Mouse (Mus musculus): ENCODE results near the gene Nfat5. TPM values are rescaled to one million over a fixed set of nuclear protein-coding genes. Genes with fewer than 3 reads are reported as not detected.

The Nfat5 gene
- polyA plus RNA-seq, 1 experiment from 2014 or later: 23.5 TPM

- H3K4me2 ChIP-seq: peak within 1 kb of the TSS; percentile 68
- H3K4me3 ChIP-seq: peak within 1 kb of the TSS; percentile 41
- WGBS: 10% methylated on average over 22 of the region's 22 CpGs
- no peaks in the 10 kb centered on the region for H3K27me3 ChIP-seq
- peak within 1 kb of the TSS; percentile 73 for H3K27ac ChIP-seq
- H3K4me1 ChIP-seq: peaks cover 46% of the 10 kb centered on the region
- peak within 1 kb of the TSS; percentile 62 for H3K9ac ChIP-seq
- no peaks in the 10 kb centered on the region for H3K9me3 ChIP-seq
- H3K36me3 ChIP-seq: 0 out of 2 replicates have a peak, but pooled peaks cover 1% of the 10 kb centered on the region
- ATAC-seq (ENCODE audit: insufficient number of reproducible peaks, insufficient read depth, low FRiP score, low TSS enrichment, low read depth): peak; percentile 93
These were observed 109.9 kb downstream of the Nfat5 start, which contains the start of gene Nqo1 for GRCm38 (mm10) chr8:107403038-107403781. Gene Nqo1, minus strand, starts transcription at chr8:107403206.

GRCm38 (mm10) chr8:107404057-107404456, 110.8 kb downstream of the Nfat5 start:
- Histone ChIP-seq H3K27me3 (no peaks in the 10 kb centered on the region), H3K36me3 (peaks cover 6% of the 10 kb centered on the region), H3K4me3 (no peak overlapping the region), H3K9me3 (no peaks in the 10 kb centered on the region), H3K4me1 (peaks cover 42% of the 10 kb centered on the region), H3K9ac (no peak overlapping the region), H3K4me2 (peak overlapping the region; percentile 68; the same call in 1 of the 2 replicates), H3K27ac (no peak overlapping the region; the same call in 1 of the 2 replicates)
- 74% methylated on average over 4 of the region's 4 CpGs for WGBS
- ATAC-seq (ENCODE audit: insufficient number of reproducible peaks, insufficient read depth, low FRiP score, low TSS enrichment, low read depth): no peak

GRCm38 (mm10) chr8:107405935-107406334, 112.7 kb downstream of the Nfat5 start:
- Histone ChIP-seq H3K9ac (no peak overlapping the region), H3K36me3 (peaks cover 25% of the 10 kb centered on the region), H3K27ac (no peak overlapping the region), H3K4me1 (peaks cover 34% of the 10 kb centered on the region), H3K4me3 (no peak overlapping the region), H3K4me2 (no peak overlapping the region), H3K27me3 (no peaks in the 10 kb centered on the region), H3K9me3 (no peaks in the 10 kb centered on the region)
- WGBS: 61% methylated on average over 3 of the region's 3 CpGs
- no peak for ATAC-seq (ENCODE audit: insufficient number of reproducible peaks, insufficient read depth, low FRiP score, low TSS enrichment, low read depth)

- Histone ChIP-seq H3K9ac (no peak overlapping the region), H3K27ac (no peak overlapping the region), H3K4me2 (no peak overlapping the region), H3K4me3 (no peak overlapping the region), H3K27me3 (no peaks in the 10 kb centered on the region), H3K36me3 (peaks cover 80% of the 10 kb centered on the region), H3K9me3 (no peaks in the 10 kb centered on the region), H3K4me1 (no peaks in the 10 kb centered on the region)
- WGBS: 68% methylated on average over 4 of the region's 4 CpGs
- no peak for ATAC-seq (ENCODE audit: insufficient number of reproducible peaks, insufficient read depth, low FRiP score, low TSS enrichment, low read depth)
These were observed 118.1 kb downstream of the Nfat5 start for GRCm38 (mm10) chr8:107411391-107411790.

- Histone ChIP-seq H3K36me3 (peaks cover 90% of the 10 kb centered on the region), H3K27me3 (no peaks in the 10 kb centered on the region), H3K4me1 (no peaks in the 10 kb centered on the region), H3K27ac (no peak overlapping the region), H3K9me3 (no peaks in the 10 kb centered on the region), H3K4me3 (no peak overlapping the region), H3K4me2 (no peak overlapping the region), H3K9ac (no peak overlapping the region)
- 79% methylated on average over 8 of the region's 8 CpGs for WGBS
- no peak for ATAC-seq (ENCODE audit: insufficient number of reproducible peaks, insufficient read depth, low FRiP score, low TSS enrichment, low read depth)
These were observed 119.3 kb downstream of the Nfat5 start for GRCm38 (mm10) chr8:107412552-107412951.

GRCm38 (mm10) chr8:107413881-107414280, 120.6 kb downstream of the Nfat5 start:
- H3K4me1 ChIP-seq: no peaks in the 10 kb centered on the region
- peak overlapping the region; percentile 11; the same call in 1 of the 2 replicates for H3K9ac ChIP-seq
- no peak for ATAC-seq (ENCODE audit: insufficient number of reproducible peaks, insufficient read depth, low FRiP score, low TSS enrichment, low read depth)
- H3K4me2 ChIP-seq: no peak overlapping the region
- H3K27ac ChIP-seq: no peak overlapping the region
- H3K4me3 ChIP-seq: no peak overlapping the region
- H3K9me3 ChIP-seq: no peaks in the 10 kb centered on the region
- H3K27me3 ChIP-seq: no peaks in the 10 kb centered on the region
- peaks cover 99% of the 10 kb centered on the region for H3K36me3 ChIP-seq
- WGBS: 90% methylated on average over 10 of the region's 10 CpGs

GRCm38 (mm10) chr8:107417001-107417400, 123.7 kb downstream of the Nfat5 start:
- Histone ChIP-seq H3K27me3 (no peaks in the 10 kb centered on the region), H3K36me3 (peaks cover 99% of the 10 kb centered on the region), H3K4me3 (no peak overlapping the region), H3K9me3 (no peaks in the 10 kb centered on the region), H3K4me2 (no peak overlapping the region), H3K27ac (no peak overlapping the region), H3K4me1 (0 out of 2 replicates have a peak, but pooled peaks cover 5% of the 10 kb centered on the region), H3K9ac (no peak overlapping the region)
- 89% methylated on average over 12 of the region's 12 CpGs for WGBS
- no peak for ATAC-seq (ENCODE audit: insufficient number of reproducible peaks, insufficient read depth, low FRiP score, low TSS enrichment, low read depth)

- ATAC-seq (ENCODE audit: insufficient number of reproducible peaks, insufficient read depth, low FRiP score, low TSS enrichment, low read depth): no peak
- H3K9me3 ChIP-seq: no peaks in the 10 kb centered on the region
- WGBS: 32% methylated on average over 9 of the region's 9 CpGs
- H3K27me3 ChIP-seq: no peaks in the 10 kb centered on the region
- peak overlapping the region; percentile 83 for H3K4me3 ChIP-seq
- H3K27ac ChIP-seq: 0 out of 2 replicates have a peak overlapping the region, but pooled peaks have one; percentile 73
- peaks cover 41% of the 10 kb centered on the region for H3K36me3 ChIP-seq
- H3K4me1 ChIP-seq: peaks cover 28% of the 10 kb centered on the region
- H3K9ac ChIP-seq: peak overlapping the region; percentile 91
- peak overlapping the region; percentile 82 for H3K4me2 ChIP-seq
These were observed 130.9 kb downstream of the Nfat5 start for GRCm38 (mm10) chr8:107424176-107424575.

GRCm38 (mm10) chr8:107424597-107425229, 131.4 kb downstream of the Nfat5 start, which contains the start of gene Nob1:
Gene Nob1, minus strand, starts transcription at chr8:107425051.
- peak within 1 kb of the TSS; percentile 82 for H3K4me2 ChIP-seq
- no peaks in the 10 kb centered on the region for H3K9me3 ChIP-seq
- peak within 1 kb of the TSS; percentile 73; the same call in 1 of the 2 replicates for H3K27ac ChIP-seq
- peaks cover 28% of the 10 kb centered on the region for H3K4me1 ChIP-seq
- H3K4me3 ChIP-seq: peak within 1 kb of the TSS; percentile 83
- ATAC-seq (ENCODE audit: insufficient number of reproducible peaks, insufficient read depth, low FRiP score, low TSS enrichment, low read depth): peak; percentile 96
- H3K9ac ChIP-seq: peak within 1 kb of the TSS; percentile 91
- WGBS: under 1% methylated on average over 50 of the region's 50 CpGs
- no peaks in the 10 kb centered on the region for H3K27me3 ChIP-seq
- H3K36me3 ChIP-seq: peaks cover 35% of the 10 kb centered on the region

- Histone ChIP-seq H3K9ac (no peak overlapping the region), H3K4me1 (peaks cover 28% of the 10 kb centered on the region), H3K27me3 (no peaks in the 10 kb centered on the region), H3K4me2 (0 out of 2 replicates have a peak overlapping the region, but pooled peaks have one; percentile 82), H3K27ac (no peak overlapping the region), H3K4me3 (peak overlapping the region; percentile 83), H3K36me3 (peaks cover 30% of the 10 kb centered on the region), H3K9me3 (no peaks in the 10 kb centered on the region)
- no peak for ATAC-seq (ENCODE audit: insufficient number of reproducible peaks, insufficient read depth, low FRiP score, low TSS enrichment, low read depth)
- WGBS: 45% methylated on average over 8 of the region's 8 CpGs
These were observed 131.9 kb downstream of the Nfat5 start for GRCm38 (mm10) chr8:107425230-107425597.

Measured in embryonic facial prominence, embryonic 13.5 days (tissue).